Mouse (Mus musculus): ENCODE measurements around the gene Grin1. TPM values are rescaled to one million over a fixed set of nuclear protein-coding genes. Genes with fewer than 3 reads are reported as not detected.
A peak's percentile ranks its signal among the peaks of the same experiment; 100 is the strongest.

The Grin1 gene
- total RNA-seq, 2 experiments from 2014 or later: 10.0 to 10.5 TPM

GRCm38 (mm10) chr2:25318119-25318966 is 644 bp downstream of the Grin1 start:
- no peak for DNase-seq (ENCODE audit: low spot score in 2 of 2)

- no peak for DNase-seq (ENCODE audit: low spot score in 2 of 2)
Measured at GRCm38 (mm10) chr2:25311491-25311891, 7.5 kb downstream of the Grin1 start.

- DNase-seq (ENCODE audit: low spot score in 2 of 2): no peak
Measured at GRCm38 (mm10) chr2:25310969-25311368, 8.0 kb downstream of the Grin1 start.

DNA sequence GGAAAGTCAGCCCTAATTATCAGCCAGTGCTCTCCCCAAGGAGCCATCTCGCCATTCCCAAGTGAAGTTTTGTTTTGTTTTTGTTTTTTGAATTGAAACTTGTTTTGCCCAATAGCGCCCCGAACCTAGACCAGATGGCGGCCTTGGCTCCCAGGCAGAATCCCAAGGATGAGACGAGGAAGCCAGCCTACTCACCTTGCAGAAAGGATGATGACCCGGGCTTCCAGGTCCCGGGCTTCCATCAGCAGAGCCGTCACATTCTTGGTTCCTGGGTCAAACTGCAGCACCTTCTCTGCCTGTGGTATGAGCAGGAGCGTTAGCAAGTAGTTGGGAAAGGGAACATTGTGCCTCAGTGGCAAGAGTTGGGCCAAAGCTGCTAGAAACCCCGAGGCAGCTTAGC is 8.8 kb downstream of the Grin1 start:
- DNase-seq (ENCODE audit: low spot score in 2 of 2): no peak

- DNase-seq (ENCODE audit: low spot score in 2 of 2): no peak
Measured at GRCm38 (mm10) chr2:25305587-25306359, 13.2 kb downstream of the Grin1 start.

DNA sequence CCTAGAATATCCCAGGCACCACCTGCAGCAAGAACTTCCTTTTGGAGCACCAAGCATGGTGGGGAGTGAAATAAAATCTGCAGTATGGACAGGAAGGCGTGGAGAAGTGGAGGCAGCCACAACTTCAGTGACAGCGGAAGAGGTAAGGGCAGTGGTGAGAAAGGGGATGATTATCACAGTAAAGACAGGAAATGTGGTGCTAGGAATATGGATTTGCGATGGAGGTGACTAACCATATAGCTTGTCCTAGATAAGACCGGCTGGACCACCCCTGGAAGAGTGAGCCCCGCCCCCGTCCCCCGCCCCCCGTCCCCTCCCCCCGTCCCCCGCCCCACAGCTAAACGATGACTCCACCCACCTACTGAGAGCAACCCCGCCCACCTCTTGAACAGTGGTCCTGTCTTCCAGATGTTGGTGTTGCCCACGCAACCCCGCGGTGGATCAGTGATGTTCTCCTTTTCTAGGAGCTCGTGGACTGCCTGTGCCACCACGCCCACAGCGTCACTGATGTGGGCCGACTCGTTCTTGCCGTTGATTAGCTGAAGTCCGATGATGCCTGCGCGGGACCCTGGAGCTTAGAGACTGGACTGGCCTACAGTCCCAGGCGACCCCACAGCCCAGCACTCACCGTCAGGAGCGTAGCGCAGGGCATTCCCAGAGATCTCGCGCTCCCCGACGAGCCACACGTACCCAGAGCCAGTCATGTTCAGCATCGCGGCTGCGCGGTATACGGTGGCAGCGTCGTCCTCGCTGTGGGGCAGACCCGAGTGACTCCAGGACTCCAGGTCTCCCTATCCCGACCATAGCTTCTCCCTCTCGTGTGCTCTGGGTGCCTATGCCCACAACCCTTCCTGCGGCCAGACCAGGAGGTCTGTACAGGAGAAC is 14.1 kb downstream of the Grin1 start:
- peak in 1 of 2 experiments; percentile 39 for DNase-seq (ENCODE audit: low spot score in 2 of 2)

GRCm38 (mm10) chr2:25303931-25304656 is 14.9 kb downstream of the Grin1 start:
- no peak for DNase-seq (ENCODE audit: low spot score in 2 of 2)

DNA sequence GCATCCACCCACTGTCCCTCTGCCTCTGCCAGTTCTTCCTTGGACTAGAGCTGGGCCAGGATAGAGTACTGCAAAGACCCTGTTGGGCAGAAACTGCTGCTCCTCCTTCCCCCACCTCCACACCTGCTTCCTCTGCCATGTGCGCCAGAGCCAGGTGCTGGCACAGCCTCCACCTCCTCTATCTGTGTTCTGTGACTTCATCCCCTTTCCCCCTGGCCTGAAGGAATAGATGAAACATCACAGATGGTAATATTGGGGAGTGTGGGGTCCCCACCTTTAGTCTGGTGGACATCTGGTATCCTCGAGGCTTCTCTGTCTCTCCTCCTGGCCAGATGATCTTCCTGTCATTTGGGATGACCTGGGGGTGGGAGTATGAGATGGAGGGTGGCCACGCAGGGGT is 15.5 kb downstream of the Grin1 start:
- DNase-seq (ENCODE audit: low spot score in 2 of 2): no peak

DNA sequence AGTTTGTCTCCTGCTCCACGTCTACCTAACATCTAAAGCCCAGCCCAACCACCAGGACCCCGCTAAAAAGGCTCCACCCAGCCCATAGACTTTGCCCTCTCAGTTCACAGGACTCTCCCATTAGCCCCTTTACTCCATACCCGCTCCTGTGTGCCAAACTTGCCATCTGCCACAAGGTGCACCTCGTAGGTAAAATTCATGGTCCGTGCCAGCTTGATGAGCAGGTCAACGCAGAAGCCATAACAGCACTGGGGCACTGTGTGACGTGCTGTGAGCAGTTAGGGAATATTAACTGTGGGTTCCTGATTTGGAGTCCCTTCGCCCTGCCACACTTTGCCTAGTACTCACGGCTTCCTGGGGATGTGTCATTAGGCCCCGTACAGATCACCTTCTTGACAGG is 20.9 kb downstream of the Grin1 start:
- no peak for DNase-seq (ENCODE audit: low spot score in 2 of 2)

GRCm38 (mm10) chr2:25297093-25297492 is 21.9 kb downstream of the Grin1 start:
- DNase-seq (ENCODE audit: low spot score in 2 of 2): no peak

DNA sequence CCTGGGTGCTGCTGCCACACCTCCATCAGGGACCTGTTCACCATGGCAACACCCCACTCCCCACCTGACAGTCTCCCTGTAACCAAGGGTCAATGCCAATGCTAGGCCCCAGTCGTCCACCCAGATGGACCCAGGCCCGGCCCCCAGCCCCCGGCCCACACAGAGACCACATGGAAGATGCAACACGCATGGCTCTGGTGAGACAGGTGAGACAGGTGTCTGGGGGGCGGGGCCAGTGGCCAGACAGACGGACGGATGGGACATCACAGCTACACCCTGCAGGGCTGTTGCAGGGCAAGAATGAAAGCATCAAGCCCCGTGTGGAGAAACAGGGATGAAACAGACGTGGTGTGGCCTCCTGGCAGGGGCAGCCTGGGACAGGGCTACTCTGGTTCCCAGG is 25.3 kb downstream of the Grin1 start:
- DNase-seq (ENCODE audit: low spot score in 2 of 2): no peak

DNA sequence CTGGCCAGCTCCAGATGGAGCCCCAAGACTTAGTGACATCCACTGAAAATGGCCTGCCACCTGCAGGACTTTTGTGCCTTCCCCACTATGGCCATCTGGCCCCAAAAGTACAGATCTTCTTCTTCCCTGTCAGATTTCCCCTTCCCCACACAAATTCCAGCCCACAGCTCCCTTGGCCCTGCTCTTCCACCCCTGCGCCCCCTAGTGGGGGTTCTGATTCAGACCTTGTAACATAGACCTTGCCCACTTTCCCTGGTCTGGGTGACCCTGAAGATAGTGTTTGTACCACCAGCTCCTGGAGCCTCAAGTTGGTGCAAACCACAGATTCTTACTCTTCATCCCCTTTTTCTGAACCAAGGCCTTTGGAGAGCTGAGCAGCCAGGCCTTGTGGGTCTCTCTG is 26.1 kb downstream of the Grin1 start:
- peak; percentile 71 to 82 for DNase-seq (ENCODE audit: low spot score in 2 of 2)

DNA sequence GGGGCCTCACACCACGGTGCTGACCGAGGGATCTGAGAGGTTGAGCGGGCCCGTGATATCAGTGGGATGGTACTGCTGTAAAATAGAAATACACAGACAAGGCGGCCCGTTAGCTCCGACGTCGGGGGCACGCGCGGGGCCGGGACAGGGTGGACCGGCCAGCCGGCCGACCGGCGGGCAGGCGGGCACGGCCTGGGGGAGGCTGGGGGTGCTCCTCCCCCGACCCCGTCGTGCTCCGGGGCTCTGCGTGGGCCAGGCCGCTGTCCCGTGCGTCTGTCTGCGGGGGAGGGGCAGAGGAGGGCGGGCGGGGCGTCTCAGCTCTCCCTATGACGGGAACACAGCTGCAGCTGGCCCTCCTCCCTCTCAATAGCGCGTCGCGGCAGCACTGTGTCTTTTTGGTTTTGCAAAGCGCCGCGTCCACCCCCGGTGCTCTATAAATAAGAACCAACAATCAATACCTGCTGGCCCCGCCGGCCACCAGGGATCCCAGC is 26.9 kb downstream of the Grin1 start:
- no peak for DNase-seq (ENCODE audit: low spot score in 2 of 2)

GRCm38 (mm10) chr2:25291184-25292053 is 27.6 kb downstream of the Grin1 start:
- DNase-seq (ENCODE audit: low spot score in 2 of 2): no peak

DNA sequence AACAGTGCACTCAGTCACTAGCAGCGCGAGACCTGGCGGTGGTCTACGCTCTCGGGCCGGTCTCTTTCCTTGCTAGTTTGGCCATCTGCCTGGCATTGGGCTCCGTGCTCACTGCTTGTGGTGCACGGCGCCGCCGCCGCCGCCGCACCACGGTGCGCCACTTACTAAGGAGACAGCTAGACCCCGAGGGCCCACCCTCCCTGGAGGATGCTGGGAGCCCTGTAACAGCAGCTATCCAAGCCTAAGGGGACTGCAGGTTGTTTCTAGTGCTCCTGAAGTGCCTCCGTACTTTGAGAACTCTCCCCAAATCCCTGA is 28.2 kb downstream of the Grin1 start:
- no peak for DNase-seq (ENCODE audit: low spot score in 2 of 2)

DNA sequence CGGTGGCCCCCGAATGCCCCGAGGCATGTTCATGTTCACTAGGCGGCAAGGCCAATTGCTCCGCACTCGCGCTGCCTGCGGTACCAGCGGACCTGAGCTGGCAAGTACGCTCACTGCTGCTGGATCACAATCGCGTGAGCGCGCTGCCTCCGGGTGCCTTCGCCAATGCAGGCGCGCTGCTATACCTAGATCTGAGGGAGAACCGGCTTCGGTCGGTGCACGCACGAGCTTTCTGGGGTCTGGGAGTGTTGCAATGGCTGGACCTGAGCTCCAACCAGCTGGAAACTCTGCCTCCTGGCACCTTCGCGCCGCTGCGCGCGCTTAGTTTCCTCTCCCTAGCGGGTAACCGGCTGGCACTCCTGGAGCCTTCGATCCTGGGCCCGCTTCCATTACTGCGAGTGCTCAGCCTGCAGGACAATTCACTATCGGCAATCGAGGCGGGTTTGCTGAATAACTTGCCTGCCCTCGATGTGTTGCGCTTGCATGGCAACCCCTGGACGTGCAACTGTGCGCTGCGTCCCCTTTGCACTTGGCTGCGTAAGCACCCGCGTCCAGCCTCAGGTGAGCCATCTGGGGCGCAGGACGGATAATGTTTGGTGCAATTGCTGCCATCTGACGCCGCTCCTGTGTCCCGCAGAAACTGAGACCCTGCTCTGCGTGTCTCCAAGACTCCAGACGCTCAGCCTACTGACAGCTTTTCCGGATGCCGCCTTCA is 28.7 kb downstream of the Grin1 start:
- DNase-seq (ENCODE audit: low spot score in 2 of 2): no peak

- DNase-seq (ENCODE audit: low spot score in 2 of 2): no peak
Measured at GRCm38 (mm10) chr2:25289651-25290050, 29.3 kb downstream of the Grin1 start, which contains the start of gene Lrrc26. Lrrc26 (plus strand) TSS chr2:25289915.

- DNase-seq (ENCODE audit: low spot score in 2 of 2): no peak
Measured at GRCm38 (mm10) chr2:25288734-25289345, 30.1 kb downstream of the Grin1 start.

Data from adrenal gland, adult 18-20 months (tissue).